Mouse (Mus musculus): ENCODE measurements around the gene Gpr26. TPM values are rescaled to one million over a fixed set of nuclear protein-coding genes. Genes with fewer than 3 reads are reported as not detected.

Gene Gpr26
- polyA plus RNA-seq, 1 experiment from 2014 or later, result 1.7 TPM

DNA sequence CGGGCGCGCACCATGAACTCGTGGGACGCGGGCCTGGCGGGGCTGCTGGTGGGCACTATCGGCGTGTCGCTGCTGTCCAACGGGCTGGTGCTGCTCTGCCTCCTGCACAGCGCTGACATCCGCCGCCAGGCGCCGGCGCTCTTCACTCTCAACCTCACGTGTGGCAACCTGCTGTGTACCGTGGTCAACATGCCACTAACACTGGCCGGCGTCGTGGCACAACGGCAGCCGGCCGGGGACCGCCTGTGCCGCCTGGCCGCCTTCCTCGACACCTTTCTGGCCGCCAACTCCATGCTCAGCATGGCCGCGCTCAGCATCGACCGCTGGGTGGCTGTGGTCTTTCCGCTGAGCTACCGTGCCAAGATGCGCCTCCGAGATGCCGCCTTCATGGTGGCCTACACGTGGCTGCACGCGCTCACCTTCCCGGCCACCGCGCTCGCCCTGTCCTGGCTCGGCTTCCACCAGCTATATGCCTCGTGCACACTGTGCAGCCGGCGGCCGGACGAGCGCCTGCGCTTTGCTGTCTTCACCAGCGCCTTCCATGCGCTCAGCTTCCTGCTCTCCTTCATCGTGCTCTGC lies 745 bp downstream of the Gpr26 start:
- peak overlapping the region; percentile 59 for H3K4me2 ChIP-seq (ENCODE audit: low read length)
- WGBS, result 6% methylated on average over 55 of the region's 57 CpGs
- peaks cover 31% of the 10 kb centered on the region for H3K27me3 ChIP-seq (replicated peaks; ENCODE audit: control insufficient read depth, insufficient read depth, low read length)
- peak; percentile 63 for ATAC-seq
- H3K27ac ChIP-seq (ENCODE audit: low read depth, low read length), result peak overlapping the region; percentile 68; the same call in 1 of the 2 replicates
- no peaks in the 10 kb centered on the region for H3K36me3 ChIP-seq (ENCODE audit: control insufficient read depth, insufficient read depth, low read length)
- no peaks in the 10 kb centered on the region for H3K9me3 ChIP-seq (replicated peaks; ENCODE audit: control insufficient read depth, low read length)
- peaks cover 2% of the 10 kb centered on the region; the same call in 1 of the 2 replicates for H3K4me1 ChIP-seq (ENCODE audit: control insufficient read depth, insufficient read depth, low read length)
- peak; percentile 21 for DNase-seq (ENCODE audit: low spot score)
- peak overlapping the region; percentile 46 for H3K4me3 ChIP-seq (ENCODE audit: low read depth, low read length)
- H3K9ac ChIP-seq (ENCODE audit: low read length), result peak overlapping the region; percentile 68

DNA sequence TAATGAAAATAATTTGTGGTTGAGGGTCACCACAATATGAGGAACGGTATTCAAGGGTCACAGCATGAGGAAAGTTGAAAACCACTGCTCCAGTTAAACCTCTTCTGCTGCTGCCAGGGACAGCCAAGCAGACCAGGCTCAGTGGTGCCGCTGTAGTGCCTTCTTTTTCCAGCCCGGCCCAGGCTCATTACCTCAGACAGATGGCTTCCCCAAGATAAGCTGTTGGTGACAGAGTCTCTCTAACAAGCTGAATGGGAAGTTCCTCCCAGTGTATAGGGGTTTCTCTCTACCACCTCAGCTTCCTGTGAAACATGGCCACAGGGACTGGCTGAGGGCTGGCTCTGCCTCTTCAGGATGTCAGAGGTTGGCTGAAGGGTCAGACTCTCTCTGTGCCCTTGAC lies 4.0 kb downstream of the Gpr26 start:
- Histone ChIP-seq H3K27me3 (replicated peaks; ENCODE audit: control insufficient read depth, insufficient read depth, low read length) (peaks cover 31% of the 10 kb centered on the region), H3K4me2 (ENCODE audit: low read length) (peak overlapping the region; percentile 59), H3K9me3 (replicated peaks; ENCODE audit: control insufficient read depth, low read length) (no peaks in the 10 kb centered on the region), H3K36me3 (ENCODE audit: control insufficient read depth, insufficient read depth, low read length) (no peaks in the 10 kb centered on the region), H3K27ac (ENCODE audit: low read depth, low read length) (no peak overlapping the region), H3K4me1 (ENCODE audit: control insufficient read depth, insufficient read depth, low read length) (peaks cover 2% of the 10 kb centered on the region; the same call in 1 of the 2 replicates), H3K9ac (ENCODE audit: low read length) (no peak overlapping the region), H3K4me3 (ENCODE audit: low read depth, low read length) (no peak overlapping the region)
- ATAC-seq (no peak), DNase-seq (ENCODE audit: low spot score) (peak; percentile 28)
- WGBS, result 58% methylated on average over 3 of the region's 3 CpGs

DNA sequence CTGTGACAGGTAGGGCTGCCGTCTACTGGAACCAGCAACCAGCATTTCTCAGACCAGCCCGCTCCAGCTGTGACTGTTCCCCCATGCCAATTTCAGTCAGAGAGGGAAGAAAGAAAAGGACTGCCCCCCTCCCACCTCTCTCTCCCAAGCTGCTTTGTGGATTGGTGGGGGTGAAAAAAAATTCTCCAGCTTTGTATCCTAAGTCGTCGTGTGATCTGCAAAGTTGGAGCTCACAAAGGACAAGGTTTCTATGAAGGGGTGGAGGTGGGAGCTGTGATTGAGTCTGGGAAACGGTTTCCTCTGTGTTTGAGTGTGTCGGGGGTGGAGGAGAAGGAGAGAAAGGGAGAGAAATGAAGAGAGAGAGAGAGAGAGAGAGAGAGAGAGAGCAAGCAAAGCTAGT lies 9.6 kb downstream of the Gpr26 start:
- H3K36me3 ChIP-seq (ENCODE audit: control insufficient read depth, insufficient read depth, low read length), result no peaks in the 10 kb centered on the region
- H3K9ac ChIP-seq (ENCODE audit: low read length), result no peak overlapping the region
- H3K9me3 ChIP-seq (replicated peaks; ENCODE audit: control insufficient read depth, low read length), result no peaks in the 10 kb centered on the region
- H3K4me1 ChIP-seq (ENCODE audit: control insufficient read depth, insufficient read depth, low read length), result 0 out of 2 replicates have a peak, but pooled peaks cover 3% of the 10 kb centered on the region
- H3K4me3 ChIP-seq (ENCODE audit: low read depth, low read length), result no peak overlapping the region
- H3K27ac ChIP-seq (ENCODE audit: low read depth, low read length), result no peak overlapping the region
- DNase-seq (ENCODE audit: low spot score) (no peak), ATAC-seq (no peak)
- WGBS, result 42% methylated on average over 6 of the region's 6 CpGs
- H3K27me3 ChIP-seq (replicated peaks; ENCODE audit: control insufficient read depth, insufficient read depth, low read length), result no peaks in the 10 kb centered on the region
- no peak overlapping the region for H3K4me2 ChIP-seq (ENCODE audit: low read length)

GRCm38 (mm10) chr7:131978609-131979008 lies 12.3 kb downstream of the Gpr26 start:
- no peak overlapping the region for H3K4me3 ChIP-seq (ENCODE audit: low read depth, low read length)
- H3K9ac ChIP-seq (ENCODE audit: low read length), result no peak overlapping the region
- no peak overlapping the region for H3K27ac ChIP-seq (ENCODE audit: low read depth, low read length)
- no peaks in the 10 kb centered on the region for H3K9me3 ChIP-seq (replicated peaks; ENCODE audit: control insufficient read depth, low read length)
- no peak overlapping the region for H3K4me2 ChIP-seq (ENCODE audit: low read length)
- no peaks in the 10 kb centered on the region for H3K27me3 ChIP-seq (replicated peaks; ENCODE audit: control insufficient read depth, insufficient read depth, low read length)
- DNase-seq (ENCODE audit: low spot score), result peak; percentile 44
- WGBS, result 73% methylated on average over 11 of the region's 11 CpGs
- no peaks in the 10 kb centered on the region for H3K36me3 ChIP-seq (ENCODE audit: control insufficient read depth, insufficient read depth, low read length)
- H3K4me1 ChIP-seq (ENCODE audit: control insufficient read depth, insufficient read depth, low read length), result 0 out of 2 replicates have a peak, but pooled peaks cover 3% of the 10 kb centered on the region
- no peak for ATAC-seq

- Histone ChIP-seq H3K4me2 (ENCODE audit: low read length) (no peak overlapping the region), H3K27me3 (replicated peaks; ENCODE audit: control insufficient read depth, insufficient read depth, low read length) (no peaks in the 10 kb centered on the region)
- WGBS, result 43% methylated on average over 6 of the region's 6 CpGs
Observed at GRCm38 (mm10) chr7:131989056-131989455, 22.8 kb downstream of the Gpr26 start.

DNA sequence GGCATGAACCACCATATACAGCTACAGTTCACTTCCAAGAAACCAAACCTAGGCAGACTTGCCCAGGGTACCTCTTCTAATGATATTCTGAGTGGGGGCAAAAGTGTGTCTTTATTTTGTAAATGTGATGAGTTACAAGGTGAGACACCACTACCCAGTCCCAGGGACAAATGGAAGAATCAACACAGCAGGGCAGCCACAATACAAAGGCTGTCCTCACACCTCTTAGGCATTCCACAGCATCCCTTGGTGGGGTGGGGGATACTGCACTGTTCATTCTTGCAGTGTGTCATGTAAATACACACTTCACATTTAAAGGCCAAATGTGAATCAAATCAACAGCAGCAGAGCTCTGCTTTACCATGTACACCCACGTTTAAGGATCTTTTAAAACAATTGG lies 26.0 kb downstream of the Gpr26 start:
- DNase-seq (ENCODE audit: low spot score) (no peak), ATAC-seq (no peak)
- Histone ChIP-seq H3K9me3 (replicated peaks; ENCODE audit: control insufficient read depth, low read length) (no peaks in the 10 kb centered on the region), H3K4me3 (ENCODE audit: low read depth, low read length) (no peak overlapping the region), H3K27ac (ENCODE audit: low read depth, low read length) (no peak overlapping the region), H3K4me1 (ENCODE audit: control insufficient read depth, insufficient read depth, low read length) (no peaks in the 10 kb centered on the region), H3K27me3 (replicated peaks; ENCODE audit: control insufficient read depth, insufficient read depth, low read length) (no peaks in the 10 kb centered on the region), H3K9ac (ENCODE audit: low read length) (no peak overlapping the region), H3K36me3 (ENCODE audit: control insufficient read depth, insufficient read depth, low read length) (no peaks in the 10 kb centered on the region), H3K4me2 (ENCODE audit: low read length) (no peak overlapping the region)
- 63% methylated on average over 1 of the region's 1 CpGs for WGBS

More at GRCm38 (mm10) chr7:131989056-131989455, 22.8 kb downstream of the Gpr26 start:
- H3K4me1 ChIP-seq (ENCODE audit: control insufficient read depth, insufficient read depth, low read length), result no peaks in the 10 kb centered on the region; the same call in 1 of the 2 replicates
- no peaks in the 10 kb centered on the region for H3K9me3 ChIP-seq (replicated peaks; ENCODE audit: control insufficient read depth, low read length)
- no peak overlapping the region for H3K9ac ChIP-seq (ENCODE audit: low read length)
- no peak overlapping the region for H3K4me3 ChIP-seq (ENCODE audit: low read depth, low read length)
- H3K27ac ChIP-seq (ENCODE audit: low read depth, low read length), result no peak overlapping the region
- DNase-seq (ENCODE audit: low spot score), result no peak
- H3K36me3 ChIP-seq (ENCODE audit: control insufficient read depth, insufficient read depth, low read length), result no peaks in the 10 kb centered on the region
- no peak for ATAC-seq

DNA sequence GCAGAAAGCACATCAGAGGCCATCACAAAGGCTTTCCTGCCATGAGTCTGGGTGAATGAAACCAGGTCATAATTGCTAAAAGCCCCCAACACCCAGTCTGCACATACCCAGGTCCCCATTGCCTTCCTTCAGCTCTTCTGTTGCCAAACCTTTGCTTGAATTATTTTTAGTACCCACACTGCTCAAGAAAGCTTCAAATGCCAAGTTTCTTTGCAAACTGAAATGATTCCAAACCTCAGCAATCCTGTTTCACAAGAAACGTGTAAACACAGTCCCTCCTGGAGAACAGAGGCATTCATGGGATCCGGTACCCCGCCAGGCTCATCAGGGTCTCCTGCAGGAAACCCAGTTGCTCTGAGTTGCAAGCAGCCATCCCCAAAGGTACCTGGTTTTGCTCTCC lies 26.6 kb downstream of the Gpr26 start:
- Histone ChIP-seq H3K4me1 (ENCODE audit: control insufficient read depth, insufficient read depth, low read length) (no peaks in the 10 kb centered on the region), H3K4me3 (ENCODE audit: low read depth, low read length) (no peak overlapping the region), H3K36me3 (ENCODE audit: control insufficient read depth, insufficient read depth, low read length) (no peaks in the 10 kb centered on the region), H3K27me3 (replicated peaks; ENCODE audit: control insufficient read depth, insufficient read depth, low read length) (no peaks in the 10 kb centered on the region), H3K9me3 (replicated peaks; ENCODE audit: control insufficient read depth, low read length) (no peaks in the 10 kb centered on the region), H3K27ac (ENCODE audit: low read depth, low read length) (no peak overlapping the region), H3K9ac (ENCODE audit: low read length) (no peak overlapping the region), H3K4me2 (ENCODE audit: low read length) (no peak overlapping the region)
- DNase-seq (ENCODE audit: low spot score), result no peak
- no peak for ATAC-seq
- 78% methylated on average over 3 of the region's 3 CpGs for WGBS

GRCm38 (mm10) chr7:132005996-132006696 lies 39.9 kb downstream of the Gpr26 start:
- no peaks in the 10 kb centered on the region for H3K9me3 ChIP-seq (replicated peaks; ENCODE audit: control insufficient read depth, low read length)
- WGBS, result 38% methylated on average over 14 of the region's 14 CpGs
- DNase-seq (ENCODE audit: low spot score), result peak; percentile 22
- ATAC-seq, result no peak
- H3K36me3 ChIP-seq (ENCODE audit: control insufficient read depth, insufficient read depth, low read length), result no peaks in the 10 kb centered on the region
- H3K4me3 ChIP-seq (ENCODE audit: low read depth, low read length), result no peak overlapping the region
- no peaks in the 10 kb centered on the region for H3K27me3 ChIP-seq (replicated peaks; ENCODE audit: control insufficient read depth, insufficient read depth, low read length)
- 0 out of 2 replicates have a peak, but pooled peaks cover 3% of the 10 kb centered on the region for H3K4me1 ChIP-seq (ENCODE audit: control insufficient read depth, insufficient read depth, low read length)
- no peak overlapping the region for H3K27ac ChIP-seq (ENCODE audit: low read depth, low read length)
- no peak overlapping the region for H3K4me2 ChIP-seq (ENCODE audit: low read length)
- H3K9ac ChIP-seq (ENCODE audit: low read length), result no peak overlapping the region

DNA sequence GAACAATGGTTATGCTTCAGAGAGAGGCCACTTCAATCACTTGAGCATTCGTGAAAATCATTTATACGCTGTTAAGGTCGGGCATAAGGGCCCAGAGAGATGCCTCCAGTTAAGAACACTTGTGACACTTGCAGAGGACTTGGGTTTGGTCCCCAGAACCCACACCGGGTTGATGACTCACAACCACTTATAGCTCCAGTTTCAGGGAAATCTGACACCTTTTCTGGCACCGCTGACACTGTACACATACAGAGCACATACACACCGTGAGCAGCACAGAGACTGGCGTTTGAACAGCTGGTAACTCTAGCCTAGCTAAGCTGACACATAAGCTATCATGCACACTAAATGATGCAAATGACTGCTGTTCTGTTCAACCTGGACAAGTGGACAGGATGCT lies 42.7 kb downstream of the Gpr26 start:
- DNase-seq (ENCODE audit: low spot score) (no peak), ATAC-seq (no peak)
- Histone ChIP-seq H3K9ac (ENCODE audit: low read length) (no peak overlapping the region), H3K27ac (ENCODE audit: low read depth, low read length) (no peak overlapping the region), H3K36me3 (ENCODE audit: control insufficient read depth, insufficient read depth, low read length) (no peaks in the 10 kb centered on the region), H3K4me1 (ENCODE audit: control insufficient read depth, insufficient read depth, low read length) (peaks cover 19% of the 10 kb centered on the region), H3K27me3 (replicated peaks; ENCODE audit: control insufficient read depth, insufficient read depth, low read length) (no peaks in the 10 kb centered on the region), H3K4me2 (ENCODE audit: low read length) (no peak overlapping the region), H3K4me3 (ENCODE audit: low read depth, low read length) (no peak overlapping the region), H3K9me3 (replicated peaks; ENCODE audit: control insufficient read depth, low read length) (no peaks in the 10 kb centered on the region)
- WGBS, result 82% methylated on average over 7 of the region's 7 CpGs

Data from forebrain, embryonic 14.5 days (tissue).